Comparison of ENCODE assay signal across 11 mouse cellular contexts in genomic region chr2:110186427-110186980, GRCm38 (mm10).
A peak's percentile ranks its signal among the peaks of the same experiment; 100 is the strongest.
DNase-seq lines count a peak whose midpoint lies in the region; ATAC-seq and TF ChIP-seq lines count a peak whose summit lies in the region.
"Had no signal": no experiment of that assay in that cellular context is flagged by ENCODE, and none has a peak within 500 bp of the region (broad histone marks: within the 10 kb centered on the region; RNA-seq: fewer than 3 reads in every experiment).

No protein-coding gene starts in this region.

- no peaks in the 10 kb centered on the region for H3K36me3 ChIP-seq in kidney, embryonic 16.5 days (ENCODE audit: insufficient read depth, low read length)
- H3K36me3 ChIP-seq in heart, postnatal 0 days (replicated peaks; ENCODE audit: control insufficient read depth, insufficient read depth, low read length), result no peaks in the 10 kb centered on the region
- H3K36me3 ChIP-seq in small intestine, adult 2 months (ENCODE audit: control insufficient read depth, insufficient read depth, low read length), result no peaks in the 10 kb centered on the region
- no peaks in the 10 kb centered on the region for H3K36me3 ChIP-seq in forebrain, embryonic 16.5 days (ENCODE audit: control insufficient read depth, insufficient read depth)
- H3K36me3 ChIP-seq in midbrain, embryonic 14.5 days (ENCODE audit: control insufficient read depth, insufficient read depth, low read length), result no peaks in the 10 kb centered on the region
- H3K36me3 ChIP-seq: forebrain, embryonic 10.5 days; liver, embryonic 13.5 days had no signal

- no peaks in the 10 kb centered on the region for H3K9me3 ChIP-seq in kidney, embryonic 16.5 days (ENCODE audit: low read length)
- no peaks in the 10 kb centered on the region for H3K9me3 ChIP-seq in heart, postnatal 0 days (replicated peaks; ENCODE audit: control insufficient read depth, low read length)
- H3K9me3 ChIP-seq in forebrain, embryonic 16.5 days (ENCODE audit: control insufficient read depth, low read length), result no peaks in the 10 kb centered on the region
- no peaks in the 10 kb centered on the region for H3K9me3 ChIP-seq in midbrain, embryonic 14.5 days (ENCODE audit: control insufficient read depth, low read length)
- H3K9me3 ChIP-seq: forebrain, embryonic 10.5 days; liver, embryonic 13.5 days had no signal

- TF ChIP-seq POLR2A in small intestine, adult 2 months (IDR thresholded peaks at IDR 0.05; ENCODE audit: low read depth, low read length), result no peak

- no peak for DNase-seq in kidney, adult 8-10 months
- DNase-seq in adrenal gland, postnatal 36 days, result peak; percentile 67 to 69
- DNase-seq in heart, postnatal 0 days (ENCODE audit: low spot score), result peak; percentile 89
- no peak for DNase-seq in midbrain, embryonic 14.5 days
- DNase-seq: liver, embryonic 13.5 days; right cerebral cortex, adult 18-20 months had no signal

- peak; percentile 76; the same call in 1 of the 2 replicates for TF ChIP-seq EP300 in heart, postnatal 0 days (IDR thresholded peaks at IDR 0.05; ENCODE audit: low read depth)

- WGBS in kidney, embryonic 16.5 days, result 33% methylated on average over 6 of the region's 6 CpGs
- 10% methylated on average over 6 of the region's 6 CpGs for WGBS in heart, postnatal 0 days
- WGBS in small intestine, adult 2 months, result 17% methylated on average over 6 of the region's 6 CpGs
- 65% methylated on average over 6 of the region's 6 CpGs for WGBS in forebrain, embryonic 16.5 days
- WGBS in midbrain, embryonic 14.5 days, result 63% methylated on average over 6 of the region's 6 CpGs

- peak; percentile 44; the same call in 1 of the 2 replicates for ATAC-seq in kidney, embryonic 16.5 days (ENCODE audit: low FRiP score, low TSS enrichment)
- ATAC-seq in heart, postnatal 0 days (ENCODE audit: insufficient read depth, low read depth), result peak; percentile 95
- no peak for ATAC-seq in forebrain, embryonic 16.5 days
- ATAC-seq in erythroblast, adult 5-6 weeks (replicated peaks; ENCODE audit: low FRiP score, poor library complexity, severe bottlenecking), result no peak
- no peak for ATAC-seq in midbrain, embryonic 14.5 days (ENCODE audit: low FRiP score, low TSS enrichment)

- peak overlapping the region; percentile 66 for H3K27ac ChIP-seq in kidney, embryonic 16.5 days (ENCODE audit: low read length)
- peak overlapping the region; percentile 81 for H3K27ac ChIP-seq in heart, postnatal 0 days (ENCODE audit: low read depth)
- H3K27ac ChIP-seq in small intestine, adult 2 months (ENCODE audit: insufficient read depth, low read depth, low read length), result peak overlapping the region; percentile 69
- no peak overlapping the region for H3K27ac ChIP-seq in forebrain, embryonic 16.5 days (ENCODE audit: low read length)
- H3K27ac ChIP-seq in midbrain, embryonic 14.5 days (replicated peaks; ENCODE audit: low read depth, low read length), result no peak overlapping the region
- H3K27ac ChIP-seq: forebrain, embryonic 10.5 days; liver, embryonic 13.5 days had no signal

- no peak for TF ChIP-seq CTCF in heart, postnatal 0 days (IDR thresholded peaks at IDR 0.05; ENCODE audit: low read depth)
- no peak for TF ChIP-seq CTCF in small intestine, adult 2 months (IDR thresholded peaks at IDR 0.05; ENCODE audit: extremely low read depth, insufficient read length, insufficient replicate concordance, low read depth, low read length)

- H3K27me3 ChIP-seq in kidney, embryonic 16.5 days (ENCODE audit: insufficient read depth, low read length), result no peaks in the 10 kb centered on the region
- H3K27me3 ChIP-seq in heart, postnatal 0 days (ENCODE audit: control insufficient read depth, insufficient read depth, low read length), result no peaks in the 10 kb centered on the region
- H3K27me3 ChIP-seq in small intestine, adult 2 months (ENCODE audit: control insufficient read depth, insufficient read depth, low read length), result no peaks in the 10 kb centered on the region
- no peaks in the 10 kb centered on the region for H3K27me3 ChIP-seq in forebrain, embryonic 16.5 days (replicated peaks; ENCODE audit: control insufficient read depth, insufficient read depth, low read length)
- no peaks in the 10 kb centered on the region for H3K27me3 ChIP-seq in midbrain, embryonic 14.5 days (ENCODE audit: control insufficient read depth, insufficient read depth, low read length)
- H3K27me3 ChIP-seq: liver, embryonic 13.5 days had no signal

- H3K4me2 ChIP-seq in kidney, embryonic 16.5 days (replicated peaks; ENCODE audit: low read depth, low read length), result no peak overlapping the region
- peak overlapping the region; percentile 15; the same call in 1 of the 2 replicates for H3K4me2 ChIP-seq in heart, postnatal 0 days (ENCODE audit: low read depth, low read length)
- no peak overlapping the region for H3K4me2 ChIP-seq in forebrain, embryonic 16.5 days (ENCODE audit: low read length)
- no peak overlapping the region for H3K4me2 ChIP-seq in midbrain, embryonic 14.5 days (ENCODE audit: low read length)
- H3K4me2 ChIP-seq: liver, embryonic 13.5 days had no signal

- H3K4me1 ChIP-seq in kidney, embryonic 16.5 days (ENCODE audit: insufficient read depth, low read length), result peaks cover 72% of the 10 kb centered on the region
- peaks cover 34% of the 10 kb centered on the region for H3K4me1 ChIP-seq in heart, postnatal 0 days (ENCODE audit: control insufficient read depth, insufficient read depth)
- H3K4me1 ChIP-seq in small intestine, adult 2 months (ENCODE audit: control insufficient read depth, insufficient read depth, insufficient read length, low read length), result peaks cover 59% of the 10 kb centered on the region
- peaks cover 4% of the 10 kb centered on the region; the same call in 1 of the 2 replicates for H3K4me1 ChIP-seq in forebrain, embryonic 16.5 days (replicated peaks; ENCODE audit: control insufficient read depth, insufficient read depth, low read length)
- no peaks in the 10 kb centered on the region for H3K4me1 ChIP-seq in midbrain, embryonic 14.5 days (ENCODE audit: control insufficient read depth, insufficient read depth, low read length)
- H3K4me1 ChIP-seq: liver, embryonic 13.5 days had no signal

- H3K4me3 ChIP-seq in kidney, embryonic 16.5 days (ENCODE audit: low read length), result no peak overlapping the region
- no peak overlapping the region for H3K4me3 ChIP-seq in heart, postnatal 0 days (ENCODE audit: low read depth, low read length)
- H3K4me3 ChIP-seq in small intestine, adult 2 months (ENCODE audit: low read depth, low read length), result no peak overlapping the region
- no peak overlapping the region for H3K4me3 ChIP-seq in forebrain, embryonic 16.5 days (replicated peaks; ENCODE audit: low read length)
- H3K4me3 ChIP-seq in midbrain, embryonic 14.5 days (replicated peaks; ENCODE audit: low read depth, low read length), result no peak overlapping the region
- H3K4me3 ChIP-seq: forebrain, embryonic 10.5 days; liver, embryonic 13.5 days had no signal

- H3K9ac ChIP-seq in kidney, embryonic 16.5 days (replicated peaks; ENCODE audit: low read length), result no peak overlapping the region
- no peak overlapping the region for H3K9ac ChIP-seq in heart, postnatal 0 days (replicated peaks; ENCODE audit: low read depth, low read length)
- no peak overlapping the region for H3K9ac ChIP-seq in forebrain, embryonic 16.5 days (replicated peaks; ENCODE audit: low read depth, low read length)
- no peak overlapping the region for H3K9ac ChIP-seq in midbrain, embryonic 14.5 days (replicated peaks; ENCODE audit: low read length)
- H3K9ac ChIP-seq: liver, embryonic 13.5 days had no signal

Comparison
In these comparisons a context has a peak if more than half of its experiments do, and no peak if none do; other contexts are left out.
1. ATAC-seq: peak in kidney, embryonic 16.5 days (single experiment) and heart, postnatal 0 days (single experiment); none in forebrain, embryonic 16.5 days (single experiment), erythroblast, adult 5-6 weeks (single experiment) and midbrain, embryonic 14.5 days (single experiment).
2. H3K27ac ChIP-seq: peak in kidney, embryonic 16.5 days (single experiment), heart, postnatal 0 days (single experiment) and small intestine, adult 2 months (single experiment); none in forebrain, embryonic 16.5 days (single experiment) and midbrain, embryonic 14.5 days (single experiment).
3. DNase-seq: peak in adrenal gland, postnatal 36 days (2 of 2) and heart, postnatal 0 days (single experiment); none in kidney, adult 8-10 months (0 of 2) and midbrain, embryonic 14.5 days (single experiment).